Mouse (Mus musculus): ENCODE measurements around the gene Tssk3.

- no peak for TF ChIP-seq CTCF (IDR thresholded peaks at IDR 0.05; ENCODE audit: extremely low read depth, insufficient read depth, low read length)
- TF ChIP-seq POLR2A (IDR thresholded peaks at IDR 0.05; ENCODE audit: extremely low read depth, insufficient read depth, low read length) = no peak
Measured at GRCm38 (mm10) chr4:129447360-129447759, 43.5 kb downstream of the Tssk3 start.

Data from cortical plate, adult 2 months (tissue).